Mouse (Mus musculus) G1E (cell line): ENCODE results near the gene Map3k20. TPM values are rescaled to one million over a fixed set of nuclear protein-coding genes. Genes with fewer than 3 reads are reported as not detected.

Experiments
- ATAC-seq: 2 replicates; pipeline ENCODE4 v1.8.0; 2016; ENCODE audit warnings: mild to moderate bottlenecking; ENCODE audit not compliant: insufficient number of reproducible peaks, poor library complexity, low FRiP score, severe bottlenecking; ENCODE audit errors: extremely low read depth
- DNase-seq: peaks from one replicate; pipeline ENCODE4 v3.0.0; 2012; ENCODE audit warnings: low spot score
- H3K27me3 ChIP-seq: 2 replicates; pipeline ENCODE4 v1.6.1; 2012; ENCODE audit warnings: mild to moderate bottlenecking, low read length, inconsistent platforms; ENCODE audit not compliant: insufficient read depth
- H3K36me3 ChIP-seq: replicated peaks from 2 replicates; pipeline ENCODE3; 2012; ENCODE audit warnings: mild to moderate bottlenecking, inconsistent platforms
- H3K4me1 ChIP-seq: 2 replicates; pipeline ENCODE4 v1.6.1; 2012; ENCODE audit warnings: low read depth, low read length, inconsistent platforms, mixed read lengths; ENCODE audit not compliant: insufficient read depth
- H3K4me3 ChIP-seq: 2 replicates; pipeline ENCODE4 v1.5.1; 2012; ENCODE audit warnings: low read depth, mild to moderate bottlenecking, inconsistent platforms, low read length, moderate library complexity, mixed read lengths
- H3K9me3 ChIP-seq: replicated peaks from 2 replicates; pipeline ENCODE4 v1.6.1; 2012; ENCODE audit warnings: inconsistent platforms
- CTCF ChIP-seq: IDR thresholded peaks from 2 replicates; pipeline ENCODE4 v1.5.1; 2012; ENCODE audit warnings: low read depth, low read length, inconsistent platforms, mixed read lengths
- GATA1 ChIP-seq: IDR thresholded peaks from 2 replicates; pipeline ENCODE4 v1.6.1; 2012; ENCODE audit warnings: borderline replicate concordance, low read length, inconsistent platforms, mixed read lengths
- GATA2 ChIP-seq: IDR thresholded peaks from 2 replicates; pipeline ENCODE4 v1.6.1; 2012; ENCODE audit warnings: low read depth, low read length, inconsistent platforms, borderline replicate concordance
- POLR2AphosphoS5 ChIP-seq: IDR thresholded peaks from 2 replicates; pipeline ENCODE4 v1.6.1; 2012; ENCODE audit warnings: low read depth, low read length, inconsistent platforms; ENCODE audit not compliant: insufficient replicate concordance
- TAL1 ChIP-seq: conservative IDR thresholded peaks from 2 replicates; pipeline ENCODE4 v1.6.1; 2012; ENCODE audit warnings: low read depth, low read length, inconsistent platforms, mixed read lengths
- polyA plus RNA-seq: library from polyadenylated mRNA; stranded (reverse); fragments of >175 nt; gene quantifications from 2 replicates; pipeline ENCODE4 v1.2.3, GENCODE M21; 2012
- total RNA-seq, 2 experiments: library from RNA; stranded (forward) in 1 of 2; stranded (reverse) in 1 of 2; fragments of 200-1000 nt in 1 of 2; fragments of >200 nt in 1 of 2; fragmentation: Nextera tagmentation in 1 of 2; gene quantifications; 2 replicates each; pipeline ENCODE4 v1.2.3; 2014 to 2017

The Map3k20 gene
- total and polyA plus RNA-seq, 3 experiments: 2.3 to 60.5 (median 23.2) TPM

- H3K4me3 ChIP-seq: no peak overlapping the region
- peaks cover 5% of the 10 kb centered on the region; the same call in 1 of the 2 replicates for H3K27me3 ChIP-seq
- no peaks in the 10 kb centered on the region for H3K36me3 ChIP-seq
- DNase-seq (no peak), ATAC-seq (no peak)
- no peak for TF ChIP-seq CTCF
- no peak for TF ChIP-seq TAL1
- no peak for TF ChIP-seq POLR2AphosphoS5
- TF ChIP-seq GATA2: no peak
- no peak for TF ChIP-seq GATA1
- no peaks in the 10 kb centered on the region for H3K4me1 ChIP-seq
- H3K9me3 ChIP-seq: peaks cover 2% of the 10 kb centered on the region; the same call in 1 of the 2 replicates
Observed at GRCm38 (mm10) chr2:72269651-72270341, 15.6 kb upstream of the Map3k20 start.

- Histone ChIP-seq H3K4me1 (no peaks in the 10 kb centered on the region), H3K36me3 (no peaks in the 10 kb centered on the region), H3K9me3 (no peaks in the 10 kb centered on the region), H3K4me3 (no peak overlapping the region), H3K27me3 (peaks cover 19% of the 10 kb centered on the region)
- ATAC-seq (no peak), DNase-seq (no peak)
- no peak for TF ChIP-seq CTCF
- no peak for TF ChIP-seq GATA2
- no peak for TF ChIP-seq GATA1
- TF ChIP-seq TAL1: no peak
- TF ChIP-seq POLR2AphosphoS5: no peak
Observed at GRCm38 (mm10) chr2:72278247-72278873, 7.1 kb upstream of the Map3k20 start.

GRCm38 (mm10) chr2:72280524-72280923 lies 4.9 kb upstream of the Map3k20 start:
- H3K36me3 ChIP-seq: no peaks in the 10 kb centered on the region
- DNase-seq (no peak), ATAC-seq (no peak)
- peaks cover 6% of the 10 kb centered on the region for H3K4me1 ChIP-seq
- no peak overlapping the region for H3K4me3 ChIP-seq
- no peak for TF ChIP-seq GATA2
- no peak for TF ChIP-seq POLR2AphosphoS5
- TF ChIP-seq CTCF: no peak
- no peak for TF ChIP-seq GATA1
- no peak for TF ChIP-seq TAL1
- H3K27me3 ChIP-seq: peaks cover 22% of the 10 kb centered on the region
- no peaks in the 10 kb centered on the region for H3K9me3 ChIP-seq

GRCm38 (mm10) chr2:72281971-72282370 lies 3.5 kb upstream of the Map3k20 start:
- Histone ChIP-seq H3K36me3 (no peaks in the 10 kb centered on the region), H3K9me3 (no peaks in the 10 kb centered on the region), H3K27me3 (peaks cover 22% of the 10 kb centered on the region), H3K4me3 (no peak overlapping the region), H3K4me1 (peaks cover 6% of the 10 kb centered on the region)
- no peak for TF ChIP-seq GATA1
- ATAC-seq (no peak), DNase-seq (no peak)

GRCm38 (mm10) chr2:72282733-72283132 lies 2.7 kb upstream of the Map3k20 start:
- Histone ChIP-seq H3K4me3 (no peak overlapping the region), H3K4me1 (peaks cover 13% of the 10 kb centered on the region), H3K9me3 (no peaks in the 10 kb centered on the region), H3K27me3 (peaks cover 19% of the 10 kb centered on the region), H3K36me3 (no peaks in the 10 kb centered on the region)
- no peak for DNase-seq
- no peak for ATAC-seq
- TF ChIP-seq GATA1 (no peak), CTCF (no peak), POLR2AphosphoS5 (no peak), TAL1 (no peak), GATA2 (no peak)

GRCm38 (mm10) chr2:72284689-72285088 lies 748 bp upstream of the Map3k20 start:
- no peak for ATAC-seq
- H3K4me3 ChIP-seq: no peak overlapping the region
- TF ChIP-seq GATA2 (no peak), GATA1 (no peak), POLR2AphosphoS5 (no peak), CTCF (no peak), TAL1 (no peak)

More at GRCm38 (mm10) chr2:72284689-72285088, 748 bp upstream of the Map3k20 start:
- peaks cover 11% of the 10 kb centered on the region for H3K36me3 ChIP-seq
- no peaks in the 10 kb centered on the region for H3K9me3 ChIP-seq
- H3K4me1 ChIP-seq: peaks cover 19% of the 10 kb centered on the region
- peaks cover 17% of the 10 kb centered on the region for H3K27me3 ChIP-seq
- no peak for DNase-seq
